Mouse (Mus musculus): ENCODE data around the gene Ctnnal1. TPM values are rescaled to one million over a fixed set of nuclear protein-coding genes. Genes with fewer than 3 reads are reported as not detected.
A peak's percentile ranks its signal among the peaks of the same experiment; 100 is the strongest.

The Ctnnal1 gene
- polyA plus RNA-seq, 1 experiment from 2014 or later: 21.7 TPM

DNA sequence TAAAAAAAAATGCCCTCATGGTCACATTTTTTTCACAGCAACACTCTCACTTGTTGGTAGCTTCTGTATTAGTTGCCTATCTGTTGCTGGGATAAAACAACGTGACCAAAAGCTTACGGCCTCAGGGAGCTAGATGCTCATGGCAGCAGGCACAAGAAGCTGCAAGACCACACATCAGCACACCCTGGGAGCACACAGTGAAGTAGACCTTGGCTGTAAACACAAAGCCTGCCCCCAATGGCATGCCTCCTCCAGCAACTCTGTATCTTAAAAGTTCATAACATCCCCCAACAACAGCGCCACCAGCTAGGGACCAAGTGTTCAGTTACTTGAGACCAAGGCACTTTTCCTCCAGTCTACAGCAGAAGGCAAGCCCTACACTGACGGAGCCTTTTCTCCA lies 55.9 kb downstream of the Ctnnal1 start:
- no peaks in the 10 kb centered on the region for H3K9me3 ChIP-seq (replicated peaks)
- no peak overlapping the region for H3K9ac ChIP-seq
- no peak for ATAC-seq (ENCODE audit: insufficient number of reproducible peaks, low FRiP score)
- H3K36me3 ChIP-seq: peaks cover 39% of the 10 kb centered on the region
- no peak overlapping the region for H3K27ac ChIP-seq (ENCODE audit: poor library complexity, severe bottlenecking)
- H3K4me2 ChIP-seq: no peak overlapping the region
- 71% methylated on average over 4 of the region's 4 CpGs for WGBS
- no peak overlapping the region for H3K4me3 ChIP-seq
- H3K27me3 ChIP-seq (replicated peaks): no peaks in the 10 kb centered on the region
- H3K4me1 ChIP-seq (replicated peaks): 0 out of 2 replicates have a peak, but pooled peaks cover 5% of the 10 kb centered on the region

GRCm38 (mm10) chr4:56802669-56803150 lies 62.3 kb downstream of the Ctnnal1 start:
- no peak for ATAC-seq (ENCODE audit: insufficient number of reproducible peaks, low FRiP score)
- H3K4me3 ChIP-seq: peak overlapping the region; percentile 95
- no peaks in the 10 kb centered on the region for H3K27me3 ChIP-seq (replicated peaks)
- peak overlapping the region; percentile 75; the same call in 1 of the 2 replicates for H3K27ac ChIP-seq (ENCODE audit: poor library complexity, severe bottlenecking)
- H3K9me3 ChIP-seq (replicated peaks): no peaks in the 10 kb centered on the region
- peak overlapping the region; percentile 94 for H3K9ac ChIP-seq
- H3K4me1 ChIP-seq (replicated peaks): peaks cover 16% of the 10 kb centered on the region
- WGBS: 2% methylated on average over 25 of the region's 25 CpGs
- H3K36me3 ChIP-seq: peaks cover 44% of the 10 kb centered on the region
- peak overlapping the region; percentile 80 for H3K4me2 ChIP-seq

GRCm38 (mm10) chr4:56801907-56802668 lies 62.9 kb downstream of the Ctnnal1 start, which contains the start of the genes Elp1 and Fam206a:
Gene Elp1 (minus strand): TSS chr4:56802331.
Gene Fam206a (plus strand): TSS chr4:56802345.
- peak within 1 kb of the TSS; percentile 94 for H3K9ac ChIP-seq
- WGBS: under 1% methylated on average over 72 of the region's 72 CpGs
- no peaks in the 10 kb centered on the region for H3K27me3 ChIP-seq (replicated peaks)
- H3K9me3 ChIP-seq (replicated peaks): no peaks in the 10 kb centered on the region
- peak; percentile 95 for ATAC-seq (ENCODE audit: insufficient number of reproducible peaks, low FRiP score)
- peaks cover 44% of the 10 kb centered on the region for H3K36me3 ChIP-seq
- H3K4me1 ChIP-seq (replicated peaks): peaks cover 16% of the 10 kb centered on the region
- H3K4me2 ChIP-seq: peak within 1 kb of the TSS; percentile 80
- peak within 1 kb of the TSS; percentile 95 for H3K4me3 ChIP-seq
- peak within 1 kb of the TSS; percentile 75 for H3K27ac ChIP-seq (ENCODE audit: poor library complexity, severe bottlenecking)

- no peak overlapping the region for H3K9ac ChIP-seq
- H3K9me3 ChIP-seq (replicated peaks): no peaks in the 10 kb centered on the region
- H3K36me3 ChIP-seq: peaks cover 89% of the 10 kb centered on the region
- ATAC-seq (ENCODE audit: insufficient number of reproducible peaks, low FRiP score): no peak
- no peak overlapping the region for H3K4me3 ChIP-seq
- no peaks in the 10 kb centered on the region for H3K4me1 ChIP-seq (replicated peaks)
- H3K27me3 ChIP-seq (replicated peaks): no peaks in the 10 kb centered on the region
- no peak overlapping the region for H3K27ac ChIP-seq (ENCODE audit: poor library complexity, severe bottlenecking)
- 49% methylated on average over 1 of the region's 1 CpGs for WGBS
- H3K4me2 ChIP-seq: no peak overlapping the region
These were observed 73.6 kb downstream of the Ctnnal1 start for GRCm38 (mm10) chr4:56791373-56791772.

GRCm38 (mm10) chr4:56771065-56771464 lies 93.9 kb downstream of the Ctnnal1 start:
- Histone ChIP-seq H3K36me3 (peaks cover 88% of the 10 kb centered on the region), H3K9ac (no peak overlapping the region), H3K4me1 (replicated peaks) (peaks cover 9% of the 10 kb centered on the region; the same call in 1 of the 2 replicates), H3K4me2 (no peak overlapping the region), H3K4me3 (no peak overlapping the region), H3K9me3 (replicated peaks) (no peaks in the 10 kb centered on the region), H3K27ac (ENCODE audit: poor library complexity, severe bottlenecking) (no peak overlapping the region), H3K27me3 (replicated peaks) (no peaks in the 10 kb centered on the region)
- WGBS: 67% methylated on average over 1 of the region's 1 CpGs
- ATAC-seq (ENCODE audit: insufficient number of reproducible peaks, low FRiP score): no peak

DNA sequence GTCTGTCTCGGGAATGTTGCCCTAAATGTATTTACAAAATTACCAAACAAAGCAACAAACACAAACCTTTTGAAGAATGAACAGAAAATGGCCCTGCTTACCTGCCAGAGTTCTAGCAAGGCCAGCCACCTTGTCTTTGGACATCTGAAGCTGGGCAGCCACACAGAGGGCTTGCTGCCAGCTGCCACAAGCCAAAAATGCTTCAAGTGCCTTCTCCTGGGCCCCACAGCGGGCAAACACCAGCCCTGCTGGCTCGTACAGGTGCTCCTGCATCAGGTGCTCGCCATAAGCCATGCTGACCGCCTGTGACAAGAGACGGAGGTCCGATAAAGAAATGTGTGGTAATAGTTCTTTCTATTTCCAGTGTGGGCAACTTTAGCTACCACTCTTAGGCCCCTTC lies 96.1 kb downstream of the Ctnnal1 start:
- no peaks in the 10 kb centered on the region for H3K27me3 ChIP-seq (replicated peaks)
- no peak overlapping the region for H3K4me2 ChIP-seq
- H3K9me3 ChIP-seq (replicated peaks): no peaks in the 10 kb centered on the region
- 92% methylated on average over 7 of the region's 7 CpGs for WGBS
- no peak for ATAC-seq (ENCODE audit: insufficient number of reproducible peaks, low FRiP score)
- H3K4me1 ChIP-seq (replicated peaks): peaks cover 9% of the 10 kb centered on the region; the same call in 1 of the 2 replicates
- H3K9ac ChIP-seq: no peak overlapping the region
- peaks cover 91% of the 10 kb centered on the region for H3K36me3 ChIP-seq
- no peak overlapping the region for H3K27ac ChIP-seq (ENCODE audit: poor library complexity, severe bottlenecking)
- no peak overlapping the region for H3K4me3 ChIP-seq

DNA sequence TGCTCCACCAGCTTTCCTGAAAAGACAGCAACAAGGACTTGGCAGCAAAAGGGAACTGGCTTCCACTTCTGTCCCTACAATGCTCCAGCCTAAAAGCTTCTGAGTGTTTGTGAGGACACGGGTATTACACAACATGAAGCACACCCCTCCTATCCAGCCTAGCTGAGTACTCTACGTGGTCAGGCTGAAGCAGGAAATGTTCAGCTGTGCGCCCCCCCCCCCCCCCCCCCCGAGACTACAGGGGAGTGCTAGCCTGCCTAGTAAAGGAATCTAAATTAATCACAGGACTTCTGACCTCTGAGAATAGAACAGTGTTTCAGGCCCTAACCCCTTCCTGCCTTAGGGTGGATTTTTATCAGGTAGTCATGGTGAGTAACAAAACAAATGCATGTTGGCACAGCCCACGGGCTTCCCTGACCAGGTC lies 97.1 kb downstream of the Ctnnal1 start:
- WGBS: 39% methylated on average over 5 of the region's 5 CpGs
- Histone ChIP-seq H3K27ac (ENCODE audit: poor library complexity, severe bottlenecking) (no peak overlapping the region; the same call in 1 of the 2 replicates), H3K4me1 (replicated peaks) (peaks cover 9% of the 10 kb centered on the region; the same call in 1 of the 2 replicates), H3K4me3 (no peak overlapping the region), H3K4me2 (no peak overlapping the region), H3K9me3 (replicated peaks) (no peaks in the 10 kb centered on the region), H3K36me3 (peaks cover 86% of the 10 kb centered on the region), H3K9ac (no peak overlapping the region), H3K27me3 (replicated peaks) (no peaks in the 10 kb centered on the region)
- ATAC-seq (ENCODE audit: insufficient number of reproducible peaks, low FRiP score): no peak; the same call in 1 of the 2 replicates

MicroRNAs within 50 kb of the gene (microRNA counts, 519-probe panel; counts per million panel counts)
- 4,059 counts per million, percentile 35 among the panel's probes with 10 or more counts for microRNA mmu-miR-32

Small RNAs within 50 kb of the gene (microRNA-seq; reads per million reads assigned to microRNA genes)
- gene Mir32: 147 reads per million, percentile 58 among the genes with 10 or more reads in this experiment

Other genes with a start within 250 kb of the Ctnnal1 start
- not detected in 2 replicates for gene Gm26657, start 125.1 kb downstream of the Ctnnal1 start, polyA plus RNA-seq (2016; fragmentation: Nextera tagmentation; extraction: Ambion mirVana)
- gene Actl7b, start 123.7 kb downstream of the Ctnnal1 start, polyA plus RNA-seq (2016; fragmentation: Nextera tagmentation; extraction: Ambion mirVana): not detected in 2 replicates
- not detected in 2 replicates for gene Actl7a, start 121.8 kb downstream of the Ctnnal1 start, polyA plus RNA-seq (2016; fragmentation: Nextera tagmentation; extraction: Ambion mirVana)
- 48.6 and 49.4 TPM in 2 replicates for gene Elp1, start 62.9 kb downstream of the Ctnnal1 start, polyA plus RNA-seq (2016; fragmentation: Nextera tagmentation; extraction: Ambion mirVana)
- 12.2 and 14.6 TPM in 2 replicates for gene Fam206a, start 62.8 kb downstream of the Ctnnal1 start, polyA plus RNA-seq (2016; fragmentation: Nextera tagmentation; extraction: Ambion mirVana)
- 21.3 and 23.1 TPM in 2 replicates for gene Tmem245, start 82.2 kb upstream of the Ctnnal1 start, polyA plus RNA-seq (2016; fragmentation: Nextera tagmentation; extraction: Ambion mirVana)
- gene Frrs1l, start 125.2 kb upstream of the Ctnnal1 start, polyA plus RNA-seq (2016; fragmentation: Nextera tagmentation; extraction: Ambion mirVana): 0.27 and 0.42 TPM in 2 replicates

Measured in heart, embryonic 12.5 days (tissue).